In the genomic region with DNA sequence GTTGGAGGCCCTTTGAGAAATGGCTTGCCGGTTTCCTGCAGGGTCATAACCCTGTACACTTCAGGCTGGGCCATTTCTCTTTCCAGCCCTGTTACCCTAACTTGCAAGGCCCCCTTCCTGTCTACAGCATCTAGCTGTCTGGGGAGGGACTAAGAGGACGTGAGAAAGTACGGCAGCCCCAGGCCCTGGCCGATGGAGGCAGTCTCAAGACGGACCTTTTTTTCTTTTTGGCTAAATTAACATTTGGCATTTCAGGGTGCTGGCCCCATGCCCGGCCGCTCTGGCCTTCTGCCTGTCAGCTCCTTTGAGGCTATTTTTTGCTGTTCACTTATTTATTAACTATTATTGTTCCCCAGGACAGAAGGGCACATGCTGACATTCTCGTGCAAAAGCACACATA, we compare ENCODE assay signal across 9 mouse cellular contexts. TPM values are rescaled to one million over a fixed set of nuclear protein-coding genes. Genes with fewer than 3 reads are reported as not detected.
A peak's percentile ranks its signal among the peaks of the same experiment; 100 is the strongest.
DNase-seq lines count a peak whose midpoint lies in the region; ATAC-seq and TF ChIP-seq lines count a peak whose summit lies in the region.
"Had no signal": no experiment of that assay in that cellular context is flagged by ENCODE, and none has a peak within 500 bp of the region (broad histone marks: within the 10 kb centered on the region; RNA-seq: fewer than 3 reads in every experiment).

No protein-coding gene starts in this region.

- WGBS in kidney, adult 2 months: 5% methylated on average over 8 of the region's 8 CpGs

- H3K27me3 ChIP-seq in kidney, adult 2 months (replicated peaks; ENCODE audit: control insufficient read depth, insufficient read depth, low read length): no peaks in the 10 kb centered on the region
- H3K27me3 ChIP-seq: limb, embryonic 13.5 days had no signal

- no peak for TF ChIP-seq CTCF in kidney, adult 2 months (conservative IDR thresholded peaks at IDR 0.05; ENCODE audit: insufficient read depth, insufficient read length, low read depth, low read length)

- ATAC-seq in megakaryocyte progenitor cell, adult 5-6 weeks (replicated peaks; ENCODE audit: poor library complexity): no peak

- intact Hi-C loops in gastrocnemius, postnatal 14 days (cut with DNase I; ENCODE audit: low total_unique reads): no loop called here

- no peak overlapping the region for H3K27ac ChIP-seq in kidney, adult 2 months (ENCODE audit: insufficient read depth, low read depth, low read length)
- H3K27ac ChIP-seq: limb, embryonic 13.5 days had no signal

- DNase-seq in gastrocnemius, adult 18-20 months (ENCODE audit: low spot score): peak; percentile 50
- DNase-seq in gastrocnemius, postnatal 14 days: no peak
- DNase-seq in urinary bladder, postnatal 14 days (ENCODE audit: low spot score): peak; percentile 64
- no peak for DNase-seq in urinary bladder, postnatal 25 days (ENCODE audit: low spot score)
- peak; percentile 89 for DNase-seq in kidney, adult 2 months
- peak; percentile 76 for DNase-seq in ovary, postnatal 36 days (ENCODE audit: low spot score)
- no peak for DNase-seq in retina, embryonic 14.5 days (ENCODE audit: low spot score)

- TF ChIP-seq POLR2A in kidney, adult 2 months (IDR thresholded peaks at IDR 0.05; ENCODE audit: low read depth, low read length): no peak

- no peaks in the 10 kb centered on the region for H3K36me3 ChIP-seq in kidney, adult 2 months (ENCODE audit: control insufficient read depth, insufficient read depth, low read length)
- H3K36me3 ChIP-seq: limb, embryonic 13.5 days had no signal

- peaks cover 11% of the 10 kb centered on the region for H3K4me1 ChIP-seq in kidney, adult 2 months (ENCODE audit: control insufficient read depth, insufficient read depth, low read length)

- H3K4me3 ChIP-seq in kidney, adult 2 months (ENCODE audit: insufficient read depth, low read depth, low read length): no peak overlapping the region
- H3K4me3 ChIP-seq: limb, embryonic 13.5 days had no signal

RNA-seq across cellular contexts. Expression of a gene that starts 24.4 kb away (rescaled TPM):
- total RNA-seq in gastrocnemius, adult 18-20 months (2021): 1 to 10 TPM; 1.9 TPM
- total RNA-seq in gastrocnemius, postnatal 14 days (2021): 1 to 10 TPM; 2.1 to 2.4 TPM
- 5.7 and 7.6 TPM in 2 replicates for polyA plus RNA-seq in kidney, adult 2 months (2012; rRNA removed)
- not detected in 2 replicates for total RNA-seq in megakaryocyte progenitor cell, adult 5-6 weeks (2015)
- not detected in 2 replicates for total RNA-seq in megakaryocyte progenitor cell, adult 5-6 weeks (2017)

Comparison
In these comparisons a context has a peak if more than half of its experiments do, and no peak if none do; other contexts are left out.
1. DNase-seq: peak in gastrocnemius, adult 18-20 months (single experiment), urinary bladder, postnatal 14 days (single experiment), kidney, adult 2 months (single experiment) and ovary, postnatal 36 days (single experiment); none in gastrocnemius, postnatal 14 days (single experiment), urinary bladder, postnatal 25 days (single experiment) and retina, embryonic 14.5 days (single experiment).